Comparison of ENCODE assay signal across 18 mouse cellular contexts in genomic region chr16:74743512-74743911, GRCm38 (mm10).
"Had no signal": no experiment of that assay in that cellular context is flagged by ENCODE, and none has a peak within 500 bp of the region (broad histone marks: within the 10 kb centered on the region; RNA-seq: fewer than 3 reads in every experiment).

No protein-coding gene starts in this region.

- ATAC-seq: midbrain, embryonic 16.5 days had no signal

- H3K4me3 ChIP-seq: midbrain, embryonic 10.5 days; midbrain, embryonic 12.5 days; myocyte; neural tube, embryonic 13.5 days; neural tube, embryonic 15.5 days had no signal

- H3K9me3 ChIP-seq: midbrain, embryonic 10.5 days; midbrain, embryonic 12.5 days; neural tube, embryonic 13.5 days; neural tube, embryonic 15.5 days had no signal

- H3K36me3 ChIP-seq: midbrain, embryonic 10.5 days; midbrain, embryonic 12.5 days; neural tube, embryonic 13.5 days; neural tube, embryonic 15.5 days had no signal

- H3K4me2 ChIP-seq: lung, embryonic 14.5 days; midbrain, embryonic 12.5 days; neural tube, embryonic 13.5 days; neural tube, embryonic 15.5 days had no signal

- H3K4me1 ChIP-seq: midbrain, embryonic 12.5 days; neural tube, embryonic 13.5 days; neural tube, embryonic 15.5 days had no signal

- H3K27me3 ChIP-seq: midbrain, embryonic 12.5 days; neural tube, embryonic 13.5 days; neural tube, embryonic 15.5 days had no signal

- DNase-seq: lung, embryonic 14.5 days; lung, postnatal 10 days; lung, postnatal 4 days; midbrain, embryonic 14.5 days; retina, postnatal 1 day; right cerebral cortex, adult 18-20 months; right cerebral cortex, postnatal 25 days; right cerebral cortex, postnatal 4 days; spleen, adult 18-20 months; thymus, adult 18-20 months; thymus, postnatal 14 days; thymus, postnatal 36 days had no signal

- H3K9ac ChIP-seq: lung, embryonic 14.5 days; midbrain, embryonic 12.5 days; neural tube, embryonic 13.5 days; neural tube, embryonic 15.5 days had no signal

- H3K27ac ChIP-seq: midbrain, embryonic 10.5 days; midbrain, embryonic 12.5 days; neural tube, embryonic 13.5 days; neural tube, embryonic 15.5 days had no signal
